Mouse (Mus musculus): ENCODE measurements around the gene Snai1. TPM values are rescaled to one million over a fixed set of nuclear protein-coding genes. Genes with fewer than 3 reads are reported as not detected.
A peak's percentile ranks its signal among the peaks of the same experiment; 100 is the strongest.

Snai1 gene
- polyA plus RNA-seq, 1 experiment from 2014 or later: 4.4 TPM

GRCm38 (mm10) chr2:167586041-167586440 lies 48.0 kb downstream of the Snai1 start:
- Histone ChIP-seq H3K4me2 (ENCODE audit: low read length) (no peak overlapping the region), H3K4me3 (replicated peaks; ENCODE audit: low read length) (no peak overlapping the region), H3K36me3 (ENCODE audit: control insufficient read depth, insufficient read depth) (no peaks in the 10 kb centered on the region), H3K27me3 (replicated peaks; ENCODE audit: control insufficient read depth, insufficient read depth, low read length) (0 out of 2 replicates have a peak, but pooled peaks cover 2% of the 10 kb centered on the region), H3K9me3 (ENCODE audit: control insufficient read depth, low read length) (no peaks in the 10 kb centered on the region), H3K9ac (replicated peaks; ENCODE audit: low read depth, low read length) (no peak overlapping the region), H3K27ac (ENCODE audit: low read length) (no peak overlapping the region), H3K4me1 (replicated peaks; ENCODE audit: control insufficient read depth, insufficient read depth, low read length) (no peaks in the 10 kb centered on the region)
- 30% methylated on average over 8 of the region's 8 CpGs for WGBS
- no peak for ATAC-seq

GRCm38 (mm10) chr2:167586976-167587375 lies 49.0 kb downstream of the Snai1 start:
- Histone ChIP-seq H3K4me3 (replicated peaks; ENCODE audit: low read length) (no peak overlapping the region), H3K36me3 (ENCODE audit: control insufficient read depth, insufficient read depth) (no peaks in the 10 kb centered on the region), H3K27ac (ENCODE audit: low read length) (no peak overlapping the region), H3K4me1 (replicated peaks; ENCODE audit: control insufficient read depth, insufficient read depth, low read length) (no peaks in the 10 kb centered on the region), H3K9ac (replicated peaks; ENCODE audit: low read depth, low read length) (no peak overlapping the region), H3K9me3 (ENCODE audit: control insufficient read depth, low read length) (no peaks in the 10 kb centered on the region), H3K27me3 (replicated peaks; ENCODE audit: control insufficient read depth, insufficient read depth, low read length) (0 out of 2 replicates have a peak, but pooled peaks cover 2% of the 10 kb centered on the region), H3K4me2 (ENCODE audit: low read length) (no peak overlapping the region)
- ATAC-seq: no peak
- WGBS: 32% methylated on average over 9 of the region's 9 CpGs

- Histone ChIP-seq H3K27me3 (replicated peaks; ENCODE audit: control insufficient read depth, insufficient read depth, low read length) (0 out of 2 replicates have a peak, but pooled peaks cover 2% of the 10 kb centered on the region), H3K4me2 (ENCODE audit: low read length) (no peak overlapping the region)
- ATAC-seq: no peak
These were observed 51.0 kb downstream of the Snai1 start for GRCm38 (mm10) chr2:167588774-167589577.

More at GRCm38 (mm10) chr2:167588774-167589577, 51.0 kb downstream of the Snai1 start:
- H3K9me3 ChIP-seq (ENCODE audit: control insufficient read depth, low read length): no peaks in the 10 kb centered on the region
- no peak overlapping the region for H3K4me3 ChIP-seq (replicated peaks; ENCODE audit: low read length)
- 15% methylated on average over 21 of the region's 21 CpGs for WGBS
- H3K4me1 ChIP-seq (replicated peaks; ENCODE audit: control insufficient read depth, insufficient read depth, low read length): no peaks in the 10 kb centered on the region
- no peaks in the 10 kb centered on the region for H3K36me3 ChIP-seq (ENCODE audit: control insufficient read depth, insufficient read depth)
- 0 out of 2 replicates have a peak overlapping the region, but pooled peaks have one; percentile 13 for H3K9ac ChIP-seq (replicated peaks; ENCODE audit: low read depth, low read length)
- no peak overlapping the region for H3K27ac ChIP-seq (ENCODE audit: low read length)

Other genes starting within 250 kb of the Snai1 start
- 9.9 and 12.5 TPM in 2 replicates for gene B4galt5, start 189.0 kb upstream of the Snai1 start, polyA plus RNA-seq (2015; fragmentation: Nextera tagmentation; extraction: Ambion mirVana)
- gene Slc9a8, start 116.5 kb upstream of the Snai1 start, polyA plus RNA-seq (2015; fragmentation: Nextera tagmentation; extraction: Ambion mirVana): 21.1 and 24.0 TPM in 2 replicates
- gene Rnf114, start 45.5 kb upstream of the Snai1 start, polyA plus RNA-seq (2015; fragmentation: Nextera tagmentation; extraction: Ambion mirVana): 133 and 140 TPM in 2 replicates
- 34.8 and 37.6 TPM in 2 replicates for gene Spata2, start 45.3 kb upstream of the Snai1 start, polyA plus RNA-seq (2015; fragmentation: Nextera tagmentation; extraction: Ambion mirVana)
- 273 and 281 TPM in 2 replicates for gene Ube2v1, start 93.9 kb downstream of the Snai1 start, polyA plus RNA-seq (2015; fragmentation: Nextera tagmentation; extraction: Ambion mirVana)
- gene Gm20431, start 123.3 kb downstream of the Snai1 start, polyA plus RNA-seq (2015; fragmentation: Nextera tagmentation; extraction: Ambion mirVana): 8.2 and 11.7 TPM in 2 replicates
- 0.32 and 0.56 TPM in 2 replicates for gene Cebpb, start 150.7 kb downstream of the Snai1 start, polyA plus RNA-seq (2015; fragmentation: Nextera tagmentation; extraction: Ambion mirVana)
- 30.2 and 30.6 TPM in 2 replicates for gene Tmem189, start 151.6 kb downstream of the Snai1 start, polyA plus RNA-seq (2015; fragmentation: Nextera tagmentation; extraction: Ambion mirVana)